Mouse (Mus musculus): ENCODE results near the gene Hap1. TPM values are rescaled to one million over a fixed set of nuclear protein-coding genes. Genes with fewer than 3 reads are reported as not detected.
A peak's percentile ranks its signal among the peaks of the same experiment; 100 is the strongest.
"Not testable (repeated sequence)": the region's sequence is repeated elsewhere in the genome, so short reads cannot be mapped to it uniquely, and the experiment has no call there.

Gene Hap1
- total and polyA plus RNA-seq, 3 experiments: 1.3 to 1.5 (median 1.4) TPM

DNA sequence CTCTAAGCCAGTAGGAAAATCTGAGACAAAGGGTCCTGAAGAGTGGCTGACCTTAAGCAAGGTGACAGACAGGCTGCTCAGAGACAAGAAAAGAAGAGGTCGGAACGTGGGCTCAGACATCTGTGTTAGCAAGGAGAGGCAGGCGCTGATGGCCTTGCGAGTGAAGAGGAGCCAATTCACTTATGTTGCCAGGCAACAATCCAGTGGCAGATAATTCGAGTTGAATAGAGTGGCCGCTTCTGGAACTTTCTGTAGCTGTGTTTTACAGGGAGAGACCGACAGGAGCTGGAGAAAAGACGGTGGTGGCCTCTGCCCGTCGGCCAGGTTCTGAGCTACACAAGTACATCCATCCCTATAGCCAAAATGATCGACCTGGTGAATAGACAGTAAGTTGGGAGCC is 28.6 kb downstream of the Hap1 start:
- H3K27me3 ChIP-seq (ENCODE audit: control insufficient read depth, insufficient read depth, low read length): no peaks in the 10 kb centered on the region
- H3K79me2 ChIP-seq (replicated peaks; ENCODE audit: control insufficient read depth, insufficient read depth, low read length): no peaks in the 10 kb centered on the region
- H3K9ac ChIP-seq (ENCODE audit: low read depth, low read length): no peak overlapping the region
- no peak overlapping the region for H3K27ac ChIP-seq
- H3K4me3 ChIP-seq: no peak overlapping the region
- H3K4me1 ChIP-seq (ENCODE audit: control insufficient read depth, insufficient read depth, low read length): no peaks in the 10 kb centered on the region
- WGBS: 51% methylated on average over 11 of the region's 11 CpGs
- intact Hi-C loops (cut with DNase I): no loop called here
- TF ChIP-seq CTCF (IDR thresholded peaks at IDR 0.05) (no peak), EP300 (IDR thresholded peaks at IDR 0.05; ENCODE audit: insufficient read depth, low read depth, low read length) (no peak), POLR2A (IDR thresholded peaks at IDR 0.05; ENCODE audit: insufficient read depth, low read depth, low read length) (no peak)
- DNase-seq: no peak
- H3K36me3 ChIP-seq (ENCODE audit: control insufficient read depth, insufficient read depth, low read length): peaks cover 3% of the 10 kb centered on the region; the same call in 1 of the 2 replicates

DNA sequence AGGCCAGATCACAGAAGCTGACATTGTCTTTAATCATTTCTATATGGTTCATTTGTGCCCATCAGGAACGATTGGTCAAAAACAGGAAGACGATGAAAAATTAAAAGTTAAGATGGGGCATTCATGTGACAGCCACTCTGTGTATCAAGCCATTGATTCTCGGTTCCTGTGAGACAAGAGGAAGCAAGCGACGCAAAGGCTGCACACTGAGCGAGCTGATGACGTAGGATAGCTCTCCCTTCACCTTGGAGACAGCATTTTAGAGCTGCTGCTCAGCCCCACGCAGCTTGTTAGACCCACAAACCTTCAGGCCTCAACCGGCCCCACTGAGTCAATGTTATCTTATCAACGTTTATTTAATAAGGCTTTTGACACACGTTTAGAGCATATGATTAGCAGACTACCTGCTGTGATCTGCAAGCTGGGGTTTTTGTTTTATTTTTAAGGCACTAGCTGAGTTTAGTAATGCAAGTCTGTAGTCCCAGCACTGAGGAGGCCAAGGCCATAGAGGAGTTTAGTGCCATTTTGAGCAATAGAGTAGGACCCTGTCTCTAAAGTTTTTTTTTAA is 30.8 kb downstream of the Hap1 start:
- intact Hi-C loops (cut with DNase I): no loop called here
- Histone ChIP-seq H3K9ac (ENCODE audit: low read depth, low read length) (no peak overlapping the region), H3K36me3 (ENCODE audit: control insufficient read depth, insufficient read depth, low read length) (peaks cover 14% of the 10 kb centered on the region), H3K27me3 (ENCODE audit: control insufficient read depth, insufficient read depth, low read length) (no peaks in the 10 kb centered on the region), H3K79me2 (replicated peaks; ENCODE audit: control insufficient read depth, insufficient read depth, low read length) (no peaks in the 10 kb centered on the region), H3K27ac (no peak overlapping the region), H3K4me1 (ENCODE audit: control insufficient read depth, insufficient read depth, low read length) (peaks cover 2% of the 10 kb centered on the region), H3K4me3 (no peak overlapping the region)
- WGBS: 77% methylated on average over 11 of the region's 11 CpGs
- no peak for TF ChIP-seq POLR2A (IDR thresholded peaks at IDR 0.05; ENCODE audit: insufficient read depth, low read depth, low read length)
- TF ChIP-seq EP300 (IDR thresholded peaks at IDR 0.05; ENCODE audit: insufficient read depth, low read depth, low read length): no peak
- no peak for TF ChIP-seq CTCF (IDR thresholded peaks at IDR 0.05)
- no peak for DNase-seq

DNA sequence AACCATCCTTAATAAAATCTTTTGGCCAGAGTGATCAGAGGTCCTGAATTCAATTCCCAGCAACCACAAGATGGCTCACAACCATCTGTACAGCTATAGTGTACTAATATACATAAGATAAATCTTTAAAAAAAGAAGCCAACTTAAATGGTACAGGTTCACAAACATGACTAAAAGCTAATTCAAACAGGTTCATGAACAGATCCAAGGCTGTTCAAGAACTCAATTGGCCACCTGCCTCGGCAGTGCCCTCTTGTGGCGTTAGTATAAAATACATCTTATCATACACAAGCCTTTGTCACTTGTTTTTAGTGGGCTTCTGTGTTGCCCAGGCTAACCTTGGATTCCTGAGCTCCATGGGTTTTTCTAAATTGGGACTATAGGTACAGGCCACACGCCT is 32.4 kb downstream of the Hap1 start:
- peaks cover 2% of the 10 kb centered on the region for H3K4me1 ChIP-seq (ENCODE audit: control insufficient read depth, insufficient read depth, low read length)
- H3K27ac ChIP-seq: no peak overlapping the region
- 29% methylated on average over 3 of the region's 3 CpGs for WGBS
- H3K27me3 ChIP-seq (ENCODE audit: control insufficient read depth, insufficient read depth, low read length): no peaks in the 10 kb centered on the region
- TF ChIP-seq CTCF (IDR thresholded peaks at IDR 0.05): peak; percentile 87
- no peak for TF ChIP-seq EP300 (IDR thresholded peaks at IDR 0.05; ENCODE audit: insufficient read depth, low read depth, low read length)
- H3K4me3 ChIP-seq: no peak overlapping the region
- DNase-seq: peak in 1 of 2 experiments; percentile 43
- no peak overlapping the region for H3K9ac ChIP-seq (ENCODE audit: low read depth, low read length)
- H3K79me2 ChIP-seq (replicated peaks; ENCODE audit: control insufficient read depth, insufficient read depth, low read length): no peaks in the 10 kb centered on the region
- peaks cover 14% of the 10 kb centered on the region for H3K36me3 ChIP-seq (ENCODE audit: control insufficient read depth, insufficient read depth, low read length)
- intact Hi-C loops (cut with DNase I): no loop called here

DNA sequence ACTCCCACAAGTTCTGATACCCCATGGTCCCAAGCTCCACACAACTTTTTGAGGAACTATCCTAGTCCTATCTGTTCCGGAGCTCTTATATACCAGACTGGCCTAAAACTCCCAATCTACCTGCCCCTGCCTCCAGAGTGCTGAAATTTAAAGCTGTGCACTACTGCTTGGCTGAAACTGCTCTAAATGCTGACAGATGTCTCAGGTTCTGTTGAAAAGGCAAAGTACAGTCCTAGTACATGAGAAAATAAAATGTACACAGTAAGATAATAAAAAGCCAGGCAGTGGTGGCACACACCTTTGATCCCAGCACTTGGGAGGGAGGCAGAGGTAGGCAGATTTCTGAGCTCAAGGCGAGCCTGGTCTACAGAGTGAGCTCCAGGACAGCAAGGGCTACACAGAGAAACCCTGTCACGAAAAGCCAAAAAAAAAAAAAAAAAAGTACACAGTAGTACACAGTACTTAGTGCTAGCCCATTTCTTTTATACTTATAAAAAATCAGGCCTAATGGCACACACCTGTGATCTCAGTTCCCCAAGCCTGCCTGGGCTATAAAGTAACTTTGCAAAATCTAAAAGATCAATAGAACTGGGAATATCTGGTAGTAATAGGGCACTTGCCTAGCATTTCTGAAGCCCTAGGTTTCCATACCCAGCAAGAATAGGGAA is 33.2 kb downstream of the Hap1 start:
- Histone ChIP-seq H3K27ac (no peak overlapping the region), H3K27me3 (ENCODE audit: control insufficient read depth, insufficient read depth, low read length) (no peaks in the 10 kb centered on the region), H3K4me3 (no peak overlapping the region), H3K9ac (ENCODE audit: low read depth, low read length) (no peak overlapping the region), H3K79me2 (replicated peaks; ENCODE audit: control insufficient read depth, insufficient read depth, low read length) (no peaks in the 10 kb centered on the region), H3K4me1 (ENCODE audit: control insufficient read depth, insufficient read depth, low read length) (peaks cover 2% of the 10 kb centered on the region), H3K36me3 (ENCODE audit: control insufficient read depth, insufficient read depth, low read length) (peaks cover 14% of the 10 kb centered on the region)
- intact Hi-C loops (cut with DNase I): no loop called here
- WGBS: 69% methylated on average over 3 of the region's 3 CpGs
- DNase-seq: no peak
- no peak for TF ChIP-seq POLR2A (IDR thresholded peaks at IDR 0.05; ENCODE audit: insufficient read depth, low read depth, low read length)
- no peak for TF ChIP-seq EP300 (IDR thresholded peaks at IDR 0.05; ENCODE audit: insufficient read depth, low read depth, low read length)
- no peak for TF ChIP-seq CTCF (IDR thresholded peaks at IDR 0.05)

DNA sequence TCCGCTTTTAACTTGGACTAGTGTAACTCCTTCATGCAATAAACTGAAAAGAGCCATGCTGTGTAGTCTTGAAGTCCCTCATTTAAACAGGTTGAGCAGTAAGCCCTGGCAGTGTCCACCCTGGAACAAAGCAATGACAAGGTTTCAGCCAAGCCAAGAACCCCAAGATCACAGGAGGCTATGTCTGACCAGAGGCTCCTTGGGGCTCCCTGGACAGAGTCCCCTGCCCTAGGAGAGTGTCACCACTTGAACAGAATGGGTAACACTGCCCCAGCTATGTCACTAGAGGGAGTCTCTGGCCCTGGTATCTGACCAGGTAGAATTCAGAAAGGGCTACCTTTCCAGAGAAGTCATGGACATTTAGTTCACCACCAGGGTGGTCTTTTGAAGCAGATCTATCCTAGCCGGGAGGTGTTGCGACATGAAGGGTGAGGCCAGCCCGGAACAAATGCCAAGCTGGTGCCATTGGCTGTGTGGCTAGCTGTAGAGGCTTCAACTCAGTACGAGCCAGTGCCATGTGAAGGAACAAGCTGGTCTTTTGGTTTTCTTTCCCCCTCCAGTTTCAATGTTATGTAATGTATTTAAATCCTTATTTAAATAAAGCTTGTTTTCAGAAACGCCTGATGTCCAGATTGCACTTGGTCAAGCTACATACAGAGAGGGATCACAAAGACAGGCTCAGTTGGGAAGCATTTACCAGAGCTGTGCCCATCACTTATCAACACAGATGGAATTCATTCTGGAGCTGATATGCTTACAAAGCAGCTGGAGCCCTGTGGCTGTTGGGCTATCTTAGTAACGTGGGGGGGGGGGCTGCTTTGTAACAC is 34.2 kb downstream of the Hap1 start:
- DNase-seq; H3K27ac ChIP-seq; H3K4me3 ChIP-seq; H3K79me2 ChIP-seq (replicated peaks; ENCODE audit: control insufficient read depth, insufficient read depth, low read length); intact Hi-C loops (cut with DNase I); H3K4me1 ChIP-seq (ENCODE audit: control insufficient read depth, insufficient read depth, low read length); H3K27me3 ChIP-seq (ENCODE audit: control insufficient read depth, insufficient read depth, low read length); H3K9ac ChIP-seq (ENCODE audit: low read depth, low read length): not testable (repeated sequence)
- peak; percentile 23; the same call in 1 of the 2 replicates for TF ChIP-seq CTCF (IDR thresholded peaks at IDR 0.05)
- H3K36me3 ChIP-seq (ENCODE audit: control insufficient read depth, insufficient read depth, low read length): peaks cover 14% of the 10 kb centered on the region
- 61% methylated on average over 7 of the region's 7 CpGs for WGBS

DNA sequence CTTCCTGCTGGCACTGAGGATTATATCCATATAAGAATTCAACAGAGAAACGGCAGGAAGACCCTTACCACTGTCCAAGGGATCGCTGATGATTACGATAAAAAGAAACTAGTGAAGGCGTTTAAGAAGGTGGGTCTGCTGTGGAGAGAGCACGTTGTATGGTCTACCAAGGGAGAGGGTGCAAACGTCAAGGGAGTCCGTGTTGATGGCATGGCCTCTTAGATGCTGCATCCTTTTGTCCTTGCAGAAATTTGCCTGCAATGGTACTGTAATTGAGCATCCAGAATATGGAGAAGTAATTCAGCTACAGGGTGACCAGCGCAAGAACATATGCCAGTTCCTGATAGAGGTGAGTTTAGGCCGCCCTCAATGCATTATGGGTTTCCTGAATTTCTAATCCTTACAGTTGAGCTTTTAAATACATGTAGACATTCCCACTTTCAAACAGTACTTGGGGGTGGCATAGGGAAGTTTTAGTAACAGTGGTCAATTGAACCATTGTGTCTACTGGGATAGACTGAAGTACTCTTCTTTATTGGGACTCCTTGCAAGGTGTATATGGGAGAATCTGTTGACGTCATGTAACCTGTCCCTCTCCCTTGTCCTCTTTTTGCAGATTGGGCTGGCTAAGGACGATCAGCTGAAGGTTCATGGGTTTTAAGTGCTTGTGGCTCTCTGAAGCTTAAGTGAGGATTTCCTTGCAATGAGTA is 35.1 kb downstream of the Hap1 start:
- WGBS: 9% methylated on average over 11 of the region's 11 CpGs
- H3K4me3 ChIP-seq: peak overlapping the region; percentile 97
- intact Hi-C loops (cut with DNase I); H3K4me1 ChIP-seq (ENCODE audit: control insufficient read depth, insufficient read depth, low read length); H3K79me2 ChIP-seq (replicated peaks; ENCODE audit: control insufficient read depth, insufficient read depth, low read length); H3K27me3 ChIP-seq (ENCODE audit: control insufficient read depth, insufficient read depth, low read length); DNase-seq: not testable (repeated sequence)
- peaks cover 14% of the 10 kb centered on the region for H3K36me3 ChIP-seq (ENCODE audit: control insufficient read depth, insufficient read depth, low read length)
- H3K27ac ChIP-seq: peak overlapping the region; percentile 100
- peak overlapping the region; percentile 21; the same call in 1 of the 2 replicates for H3K9ac ChIP-seq (ENCODE audit: low read depth, low read length)
